Mouse (Mus musculus): ENCODE results near the gene Gpr89.

Gpr89 gene

DNA sequence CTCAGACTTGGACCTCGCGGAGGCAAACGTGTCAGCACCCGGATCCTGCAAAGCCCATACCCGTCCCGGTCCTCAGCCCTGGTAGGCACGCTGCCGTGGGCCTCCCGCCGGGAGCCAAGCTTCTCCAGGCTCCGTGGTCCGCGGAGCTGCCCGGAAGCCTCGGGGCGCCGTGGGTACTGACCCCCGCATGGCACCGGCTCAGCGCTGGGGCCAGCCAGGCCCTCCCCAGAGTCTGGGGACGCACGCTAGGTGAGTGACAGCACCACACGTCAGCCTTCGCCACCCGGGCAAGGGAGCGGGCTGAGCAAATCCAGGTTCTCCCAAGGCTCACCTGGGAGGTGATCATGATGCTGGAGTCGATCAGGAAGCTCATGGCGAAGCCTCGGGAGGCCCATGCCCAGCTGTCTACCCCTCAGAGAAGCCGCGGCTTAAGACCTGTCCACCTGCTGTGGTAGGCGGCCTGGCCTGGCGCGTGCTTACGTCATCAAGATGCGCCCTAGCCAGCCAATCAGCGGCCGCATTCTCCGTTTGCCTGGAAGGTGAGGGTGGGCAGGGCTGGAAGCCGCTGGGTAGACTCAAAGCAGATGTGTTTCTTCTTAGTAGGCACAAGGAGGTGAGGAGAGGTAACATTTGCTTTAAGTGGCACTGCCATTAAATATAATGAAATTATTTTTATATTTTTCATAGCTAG, at the start of gene Gpr89:
TSS of gene Gpr89 (minus strand) at position 496 of the 691 bp plus-strand sequence.
- DNase-seq (ENCODE audit: low spot score in 2 of 2) = peak; percentile 96 to 97

DNA sequence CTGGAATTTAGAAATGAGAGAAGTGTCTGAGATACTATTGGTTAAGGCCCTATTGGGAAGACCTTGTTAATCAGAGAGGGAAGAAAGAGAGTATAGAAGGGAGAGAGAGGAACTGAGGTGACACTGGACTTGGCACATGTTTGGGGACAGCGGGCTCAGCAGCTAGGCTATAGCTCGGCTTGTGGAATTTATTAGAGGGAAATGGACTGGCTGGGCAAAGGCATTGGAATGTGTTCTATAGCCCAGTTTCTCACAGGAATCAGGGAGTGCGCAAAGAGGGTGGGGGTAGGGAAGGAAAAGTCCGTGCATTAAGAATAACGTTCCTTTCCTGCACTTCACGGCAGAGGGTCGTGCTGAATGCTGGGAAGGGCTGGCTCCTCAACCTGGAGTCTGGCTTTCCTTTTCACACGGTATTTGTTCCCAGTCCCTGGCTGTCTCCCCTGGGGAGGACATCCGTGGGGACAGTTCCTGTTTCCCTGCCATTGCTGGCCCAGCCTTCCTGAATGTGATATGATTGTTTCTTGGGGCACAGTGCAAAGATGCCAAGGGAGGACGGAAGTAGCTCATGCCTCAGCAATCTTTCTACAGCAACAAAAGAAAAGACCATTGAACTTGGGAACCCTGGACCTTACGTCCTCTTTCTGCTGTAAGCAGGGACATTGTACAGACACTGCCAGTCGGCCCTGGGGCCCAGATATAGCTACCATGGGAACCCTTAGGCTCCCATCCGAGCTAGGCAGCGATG, 48.5 kb upstream of the Gpr89 start:
- no peak for DNase-seq (ENCODE audit: low spot score in 2 of 2)

DNA sequence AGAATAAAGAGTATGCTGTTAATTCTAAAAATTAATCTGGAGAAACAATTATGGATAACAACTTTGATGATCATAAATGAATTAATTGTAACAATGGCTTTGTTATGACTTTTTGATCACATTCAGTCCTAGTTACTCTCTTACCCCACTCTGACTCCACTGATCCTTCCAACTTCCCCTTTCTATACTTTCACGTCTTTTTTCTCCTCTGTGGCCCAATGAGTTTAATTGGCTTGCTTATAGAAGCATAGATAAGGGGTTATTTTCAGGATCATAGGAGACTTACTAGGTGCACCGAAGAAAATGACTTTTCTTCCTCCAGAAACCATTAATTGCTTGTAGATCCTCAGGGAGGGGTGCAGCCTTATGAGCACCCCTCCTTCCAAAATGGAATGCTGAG, 37.6 kb upstream of the Gpr89 start:
- DNase-seq (ENCODE audit: low spot score in 2 of 2) = no peak

DNA sequence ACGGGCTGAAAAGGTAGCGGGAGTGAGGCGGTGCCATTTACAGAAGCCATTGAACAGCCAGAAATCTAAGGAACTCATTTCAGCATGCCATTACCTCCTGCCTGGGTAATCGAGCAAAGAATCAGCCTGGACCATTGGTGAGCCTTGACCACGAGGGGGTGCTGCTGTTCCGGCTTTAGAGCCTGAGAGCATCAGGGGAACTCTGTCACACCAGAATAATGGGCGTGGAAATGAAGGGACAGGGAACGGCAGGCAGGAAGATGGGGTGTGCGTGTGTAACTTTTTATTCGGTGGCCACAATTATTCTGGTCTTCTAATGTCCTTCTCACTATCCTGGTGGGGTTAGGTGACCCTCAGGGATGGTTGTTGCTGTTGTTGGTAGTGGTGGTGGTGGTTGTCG, 33.6 kb upstream of the Gpr89 start:
- DNase-seq (ENCODE audit: low spot score in 2 of 2) = peak; percentile 92 to 94

DNA sequence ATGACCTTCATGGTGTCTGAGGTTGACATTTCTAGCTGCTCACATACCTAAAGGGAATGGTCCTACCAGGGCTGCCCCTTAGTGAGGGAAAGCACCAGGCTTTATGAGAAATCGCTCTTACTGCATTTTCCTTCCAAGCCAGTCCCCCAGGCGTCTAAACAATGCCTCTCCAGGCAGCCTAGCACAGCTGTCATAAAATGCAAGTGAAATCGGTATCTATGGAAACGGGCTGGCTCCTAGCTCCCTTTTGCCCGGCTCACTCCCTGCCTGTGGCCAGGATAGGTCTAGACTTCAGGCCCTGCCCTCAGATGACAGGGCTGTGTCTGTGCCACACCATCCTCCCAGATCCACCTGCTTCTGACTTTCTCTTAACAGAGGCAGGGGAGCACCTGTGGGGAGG, 32.5 kb upstream of the Gpr89 start:
- DNase-seq (ENCODE audit: low spot score in 2 of 2) = peak; percentile 49 to 64

DNA sequence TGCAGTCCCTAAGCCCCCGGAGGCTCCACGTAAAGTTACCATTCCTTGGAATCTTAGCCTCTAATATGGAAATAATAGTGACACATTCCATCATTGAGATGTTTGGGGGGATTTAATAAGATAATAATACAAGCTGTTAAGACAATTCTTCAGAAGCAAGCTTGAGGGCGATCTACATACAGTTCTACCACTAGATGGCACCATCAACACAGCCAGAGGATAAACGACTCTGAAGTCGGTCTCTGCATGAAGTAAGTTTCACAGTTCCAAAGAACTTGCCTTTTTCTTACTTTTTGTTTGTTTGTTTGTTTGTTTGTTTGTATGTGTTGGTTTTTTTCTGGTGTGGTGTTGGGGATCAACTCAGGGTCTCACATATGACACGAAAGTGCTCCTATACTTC, 31.1 kb upstream of the Gpr89 start:
- DNase-seq (ENCODE audit: low spot score in 2 of 2) = no peak

DNA sequence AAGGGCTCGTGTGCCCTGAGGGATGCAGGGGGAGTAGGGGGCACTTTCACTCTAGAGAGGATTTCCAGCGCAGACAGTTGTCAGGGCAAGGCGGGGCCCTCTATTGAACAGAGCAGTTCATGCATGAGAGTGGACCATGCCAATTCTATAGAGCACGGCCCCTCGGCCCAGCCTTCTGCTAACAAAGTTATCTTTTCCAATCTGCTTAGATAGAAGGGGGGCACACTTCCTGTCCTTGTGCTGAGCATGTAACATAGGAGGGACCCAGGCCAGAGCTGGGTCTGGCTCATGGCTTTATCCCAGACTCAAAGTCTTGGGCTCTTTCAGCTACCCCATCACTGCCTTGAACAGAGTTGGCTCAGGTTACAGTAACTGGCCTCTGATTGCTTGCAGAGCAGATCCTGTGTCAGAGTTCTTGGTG, 26.1 kb upstream of the Gpr89 start:
- no peak for DNase-seq (ENCODE audit: low spot score in 2 of 2)

DNA sequence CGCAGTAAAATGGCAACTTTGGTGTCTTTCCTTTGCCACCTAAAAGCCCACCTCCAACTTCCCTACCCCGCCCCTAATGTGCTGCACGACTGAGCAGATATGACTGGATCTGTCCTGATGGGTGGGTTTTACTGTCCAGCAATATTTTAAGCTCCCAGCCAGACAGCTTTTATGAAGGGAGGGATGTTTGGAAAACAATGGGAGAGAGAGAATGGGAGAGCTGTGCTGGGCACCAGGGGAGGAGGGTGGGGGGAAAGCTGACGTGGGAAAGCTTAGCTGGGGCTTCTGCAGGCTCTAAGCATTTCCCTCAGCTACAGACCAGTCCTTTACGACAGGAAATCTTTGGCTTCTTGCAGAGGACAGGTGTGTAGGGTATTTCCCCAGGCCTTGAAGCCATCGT, 20.8 kb upstream of the Gpr89 start, which contains the start of gene Gja8:
TSS of gene Gja8 (minus strand) at position 101 of the 400 bp plus-strand sequence.
- no peak for DNase-seq (ENCODE audit: low spot score in 2 of 2)

DNA sequence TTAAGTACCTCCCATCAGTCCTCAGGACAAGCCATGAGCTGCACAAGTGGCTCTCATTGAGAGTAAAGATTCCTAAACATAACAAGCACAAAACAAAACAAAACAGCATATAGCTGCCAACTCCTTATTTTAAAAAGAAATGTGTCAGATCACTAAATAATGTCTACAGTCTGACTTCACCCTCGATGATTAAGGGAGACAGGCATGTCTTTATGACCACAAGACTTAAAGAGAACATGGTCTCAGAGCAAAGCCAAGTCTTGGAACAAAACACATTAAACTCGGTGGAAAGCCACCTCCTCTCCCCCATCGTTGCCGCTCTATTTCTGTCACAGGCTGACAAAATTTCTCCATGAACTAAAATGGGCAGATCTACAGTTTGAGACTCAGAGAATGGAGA, 19.5 kb upstream of the Gpr89 start:
- DNase-seq (ENCODE audit: low spot score in 2 of 2) = no peak

DNA sequence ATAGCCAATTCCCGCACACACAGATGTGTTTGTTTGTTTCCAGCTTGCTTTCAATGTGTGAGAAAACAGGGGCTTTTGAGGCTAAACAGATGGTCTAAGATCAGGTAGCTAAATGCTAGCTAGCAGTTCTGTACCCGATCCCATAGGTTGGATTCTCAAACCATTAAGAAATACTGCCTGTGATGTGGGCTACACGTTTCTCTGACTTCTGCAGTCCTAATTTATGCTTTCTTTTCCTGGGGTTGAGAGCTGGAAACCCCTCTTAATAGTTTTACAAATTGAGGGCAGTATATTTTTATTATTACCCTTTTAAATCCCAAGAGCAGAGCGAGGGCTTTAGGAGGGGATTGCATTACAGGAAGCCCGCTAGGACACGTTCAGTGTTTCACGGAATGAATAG, 15.8 kb upstream of the Gpr89 start:
- DNase-seq (ENCODE audit: low spot score in 2 of 2) = no peak

DNA sequence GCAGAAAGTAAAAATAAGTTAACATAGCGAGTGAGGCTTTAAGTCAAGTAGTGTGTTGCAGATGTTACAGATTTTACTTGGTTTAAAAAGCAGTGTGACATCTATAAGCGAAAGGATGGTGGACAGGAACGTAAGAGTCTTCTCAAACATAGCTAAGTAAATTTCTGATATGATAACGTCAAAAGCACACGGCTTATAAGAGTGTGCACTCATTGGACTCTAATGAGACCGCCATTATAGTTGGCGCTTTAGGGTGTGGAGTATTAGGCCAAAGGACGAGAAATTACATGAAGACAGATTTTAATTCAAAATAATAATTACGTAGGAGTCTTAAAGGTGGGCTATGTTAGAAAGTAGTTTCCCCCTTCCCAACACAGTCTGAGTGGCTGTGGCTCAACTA, 446 bp upstream of the Gpr89 start:
- no peak for DNase-seq (ENCODE audit: low spot score in 2 of 2)

DNA sequence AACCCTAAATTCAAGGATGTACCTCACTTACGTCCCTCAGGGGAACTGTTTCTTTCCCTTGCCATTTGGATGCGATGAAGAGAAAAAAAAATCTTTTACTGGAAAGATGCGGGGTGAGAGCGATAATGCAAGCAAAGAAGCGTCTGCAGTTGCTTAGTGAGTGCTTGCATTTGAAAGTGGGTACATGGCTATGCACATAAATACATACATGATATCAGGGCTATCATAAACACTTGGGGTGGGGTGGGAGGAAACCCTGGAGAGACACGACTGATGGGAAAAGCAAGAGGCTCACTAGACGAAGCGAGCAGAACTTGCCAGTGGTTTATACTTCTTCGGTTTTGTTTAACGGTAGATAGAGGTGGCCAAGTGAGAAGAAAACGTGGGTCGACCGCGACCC, 753 bp downstream of the Gpr89 start, which contains the start of gene Gja5:
TSS of gene Gja5 (plus strand) at position 301 of the 400 bp plus-strand sequence.
- no peak for DNase-seq (ENCODE audit: low spot score in 2 of 2)

DNA sequence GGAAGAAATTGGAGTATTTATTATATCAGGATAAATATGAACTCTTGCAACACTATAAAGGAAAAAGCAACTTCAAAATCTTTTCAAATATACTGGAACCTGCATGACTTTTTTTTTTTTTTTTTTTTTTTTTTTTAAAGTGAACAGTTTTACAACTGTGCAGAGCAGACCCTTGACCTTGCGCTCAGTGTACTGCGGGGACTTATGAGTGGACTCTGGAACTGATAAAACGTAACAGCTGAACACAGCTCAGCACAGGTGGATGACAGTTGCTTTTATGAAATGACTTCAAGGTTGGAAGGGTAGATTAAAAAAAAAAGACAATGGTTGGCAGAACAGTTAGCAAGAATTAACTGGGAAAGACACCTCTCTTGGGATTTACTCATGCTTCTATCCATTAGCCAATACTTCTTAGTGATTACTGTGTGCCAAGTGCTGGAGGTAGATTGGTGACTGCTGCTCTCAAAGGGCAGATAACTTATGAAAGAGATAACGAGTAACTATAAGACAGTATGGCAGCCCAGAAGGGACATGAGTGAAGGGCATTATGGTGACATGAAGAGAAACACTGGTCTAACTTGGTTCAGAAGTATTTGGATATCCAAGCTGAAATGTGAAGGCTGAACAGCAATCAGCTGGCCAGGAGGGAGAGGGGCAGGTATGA, 2.7 kb downstream of the Gpr89 start:
- no peak for DNase-seq (ENCODE audit: low spot score in 2 of 2)

DNA sequence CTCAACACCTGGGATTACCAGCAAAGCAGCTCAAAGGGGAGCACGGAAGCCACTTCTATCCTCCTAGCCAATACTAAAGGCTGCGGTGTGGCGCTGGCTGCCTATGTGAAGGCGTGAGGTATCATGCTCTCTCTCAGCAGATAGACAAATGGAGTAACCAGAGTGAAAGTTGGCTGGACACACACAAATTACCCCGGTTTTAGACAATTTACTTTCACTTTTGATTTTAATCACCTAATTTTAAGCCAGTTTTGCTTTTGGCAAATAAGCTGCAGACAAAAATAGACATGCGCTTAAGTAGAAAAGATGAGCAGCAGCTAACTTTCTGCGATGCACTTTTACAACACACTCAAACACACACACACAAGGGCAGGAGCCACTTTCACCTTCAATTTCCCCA, 21.5 kb downstream of the Gpr89 start:
- DNase-seq (ENCODE audit: low spot score in 2 of 2) = no peak

DNA sequence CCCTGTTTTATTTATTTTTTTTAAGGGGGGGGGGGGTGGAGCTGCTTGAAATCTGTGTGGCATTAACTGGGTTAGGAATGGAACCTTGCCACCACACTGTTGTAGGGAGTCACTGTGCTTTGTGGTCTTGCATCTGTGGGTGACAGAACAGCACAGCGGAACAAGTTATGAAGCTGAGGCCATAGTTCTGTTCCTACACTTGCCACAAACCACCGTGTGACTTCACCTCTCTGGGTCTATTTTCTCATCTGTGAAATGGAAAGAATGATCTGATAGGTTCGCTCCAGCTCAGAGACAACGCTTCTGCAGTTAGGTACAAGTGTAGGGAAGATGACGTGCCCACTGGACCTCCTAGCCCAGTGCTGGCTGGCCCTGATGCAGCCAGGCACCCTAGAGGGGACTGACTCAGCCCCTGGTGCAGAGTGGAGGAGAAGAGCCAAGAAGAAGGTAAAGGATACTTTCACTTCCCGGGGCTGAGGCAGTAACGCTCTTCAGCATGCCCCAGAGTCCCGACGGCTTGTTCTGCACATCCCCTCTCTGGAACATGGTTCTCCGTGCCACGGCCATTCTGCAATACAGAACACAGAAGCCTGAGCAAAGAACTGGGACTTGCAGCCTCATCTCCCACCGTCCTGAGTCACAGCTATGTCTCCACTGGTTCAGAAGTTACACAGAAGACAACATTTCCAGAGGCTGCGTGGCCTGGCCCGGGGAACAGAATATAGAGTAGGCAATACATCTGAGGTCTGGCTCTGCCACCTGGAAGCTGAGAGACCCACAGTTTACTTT, 22.9 kb downstream of the Gpr89 start:
- DNase-seq (ENCODE audit: low spot score in 2 of 2) = no peak

DNA sequence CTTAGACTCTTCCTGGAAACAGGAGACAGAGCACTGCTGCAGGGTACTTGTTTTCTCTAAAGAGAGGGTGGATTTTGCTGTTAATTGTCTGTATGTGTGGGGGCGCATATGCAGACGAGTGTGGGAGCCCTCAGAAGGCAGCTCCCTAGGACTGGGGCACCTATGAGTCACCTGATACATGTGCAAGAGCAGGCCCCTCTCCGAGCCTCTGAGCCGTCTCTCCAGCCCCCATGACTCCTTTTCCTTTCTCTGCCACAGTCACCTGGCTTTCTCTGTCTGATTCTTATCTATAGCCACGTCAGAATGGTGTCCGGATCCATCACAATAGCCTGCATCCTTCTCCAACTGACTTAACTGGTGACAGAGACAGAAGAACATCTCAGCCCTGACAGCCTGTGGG, 23.6 kb downstream of the Gpr89 start:
- no peak for DNase-seq (ENCODE audit: low spot score in 2 of 2)

DNA sequence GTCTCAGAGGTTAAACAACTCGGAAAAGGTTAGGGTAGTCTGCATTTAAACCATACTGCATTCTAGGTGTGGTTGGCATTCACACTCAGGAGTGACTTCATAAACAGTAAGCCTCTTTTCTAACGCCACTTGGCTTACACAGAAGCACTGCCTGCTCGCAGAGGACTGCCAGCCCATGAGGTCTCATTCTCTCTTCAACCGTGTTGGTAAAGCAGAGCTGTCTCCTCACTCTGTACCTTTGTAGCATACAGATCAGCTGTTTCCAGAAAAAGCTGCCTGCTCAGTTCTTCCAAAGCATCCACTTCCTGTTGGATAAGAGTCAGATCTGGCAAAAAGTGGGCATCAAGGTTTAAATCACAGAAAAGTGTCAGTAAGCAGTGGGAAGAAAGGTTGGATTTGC, 24.8 kb downstream of the Gpr89 start:
- no peak for DNase-seq (ENCODE audit: low spot score in 2 of 2)

DNA sequence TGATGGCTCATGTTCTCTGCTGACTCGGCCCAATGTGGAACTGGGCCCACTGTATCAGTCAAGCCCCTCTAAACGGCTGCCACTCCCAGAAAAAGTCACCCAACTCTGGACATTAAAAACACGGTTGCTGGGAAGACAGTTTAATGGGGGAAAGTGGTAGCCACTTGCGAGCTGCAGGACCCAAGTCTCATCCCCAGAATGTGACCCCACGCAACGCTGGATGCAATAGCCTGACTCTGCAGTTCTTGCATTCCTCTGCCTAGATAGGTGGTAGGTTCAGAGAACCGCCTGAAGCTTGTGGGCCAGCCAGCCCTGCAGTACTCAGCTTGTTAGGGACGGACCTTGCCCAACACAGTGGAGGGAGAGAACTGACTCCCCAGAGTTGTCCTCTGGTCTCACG, 25.6 kb downstream of the Gpr89 start:
- DNase-seq (ENCODE audit: low spot score in 2 of 2) = no peak

DNA sequence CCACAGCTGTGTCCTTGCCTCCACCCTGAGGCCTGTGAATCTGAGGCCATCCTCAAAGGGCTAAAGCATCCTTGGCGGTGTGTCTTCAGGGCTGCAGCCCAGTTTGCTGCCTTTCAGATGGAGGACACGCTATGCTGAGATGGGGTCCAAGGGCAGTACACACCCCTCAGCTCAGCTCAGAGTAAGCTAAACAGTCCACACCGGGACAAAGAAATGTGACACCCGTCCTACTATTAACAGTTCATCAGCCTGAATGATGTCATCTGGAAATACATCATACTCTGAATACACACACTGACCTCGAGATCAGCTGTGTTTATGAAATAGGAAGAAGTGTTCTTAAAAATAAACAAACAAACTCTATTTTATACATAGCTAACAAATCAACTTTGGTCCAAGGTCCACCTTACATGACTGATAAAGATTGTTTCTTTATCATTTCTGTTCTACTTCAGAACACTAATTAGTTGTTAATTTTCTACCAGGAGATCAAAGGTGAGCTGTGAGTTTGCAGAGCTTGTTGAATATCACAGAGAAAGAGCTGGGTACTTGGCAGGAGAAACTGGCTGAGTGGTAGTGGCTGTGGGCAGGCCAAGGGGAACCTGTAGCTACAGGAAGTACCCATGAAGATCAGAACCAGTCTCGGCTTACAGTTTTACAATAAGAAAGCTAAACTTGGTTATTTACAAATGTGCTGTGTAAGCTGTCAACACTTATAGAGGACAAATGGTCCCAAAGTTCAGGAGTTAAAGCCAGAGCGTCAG, 30.2 kb downstream of the Gpr89 start:
- no peak for DNase-seq (ENCODE audit: low spot score in 2 of 2)

DNA sequence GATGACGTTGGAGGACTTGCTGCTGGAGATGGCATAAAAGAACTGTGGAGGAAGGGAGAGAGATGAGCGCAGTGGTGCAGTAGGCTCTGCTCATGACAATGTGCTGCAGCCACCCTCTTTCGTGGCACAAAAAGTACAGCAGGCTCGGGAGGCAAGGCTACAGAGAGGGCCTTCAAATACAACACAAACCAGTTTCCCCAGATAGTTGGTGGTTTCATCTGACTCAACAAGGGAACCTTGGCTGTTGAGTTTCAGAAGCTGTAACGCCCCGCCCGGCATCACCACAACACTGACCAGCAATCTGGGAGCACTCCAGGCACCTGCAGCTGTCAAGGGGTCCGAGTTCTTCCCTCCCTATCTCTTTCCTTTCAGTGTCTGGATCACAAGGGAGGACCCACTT, 32.6 kb downstream of the Gpr89 start:
- no peak for DNase-seq (ENCODE audit: low spot score in 2 of 2)

DNA sequence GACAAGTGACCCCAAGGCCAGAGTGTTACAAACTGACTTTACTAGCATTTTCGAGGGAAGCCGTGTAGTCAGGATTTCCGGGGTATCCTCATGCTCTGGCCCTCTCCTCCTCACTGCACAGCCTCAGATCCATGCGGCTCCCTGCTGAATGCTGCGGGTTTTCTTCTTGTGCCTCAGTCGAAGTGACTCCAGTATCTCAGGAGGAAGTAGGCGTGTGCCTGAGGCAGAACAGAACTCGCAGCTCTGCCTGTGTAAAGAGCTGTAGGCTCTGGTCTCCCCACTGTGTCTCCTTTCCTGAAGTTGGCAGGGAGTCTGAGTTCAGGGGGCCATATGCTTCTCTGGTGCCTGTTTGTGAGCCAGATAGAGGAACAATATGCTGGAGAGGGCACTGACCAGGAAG, 34.1 kb downstream of the Gpr89 start:
- DNase-seq (ENCODE audit: low spot score in 2 of 2) = no peak

All from right cerebral cortex, postnatal 10 days (tissue).